Mouse (Mus musculus): ENCODE data around the gene Rabggta. TPM values are rescaled to one million over a fixed set of nuclear protein-coding genes. Genes with fewer than 3 reads are reported as not detected.

The Rabggta gene
- polyA plus RNA-seq (2015; fragmentation: Nextera tagmentation; extraction: Ambion mirVana): 36.3 and 37.1 TPM in 2 replicates

- H3K4me1 ChIP-seq (ENCODE audit: control insufficient read depth, insufficient read depth, low read length): peaks cover 4% of the 10 kb centered on the region; the same call in 1 of the 2 replicates
- H3K9ac ChIP-seq (ENCODE audit: low read length): peak within 1 kb of the TSS; percentile 92
- under 1% methylated on average over 50 of the region's 50 CpGs for WGBS
- peak within 1 kb of the TSS; percentile 92 for H3K4me3 ChIP-seq (replicated peaks; ENCODE audit: low read length)
- no peaks in the 10 kb centered on the region for H3K27me3 ChIP-seq (ENCODE audit: control insufficient read depth, insufficient read depth, low read length)
- no peaks in the 10 kb centered on the region for H3K36me3 ChIP-seq (ENCODE audit: control insufficient read depth, insufficient read depth, low read length)
- H3K9me3 ChIP-seq (replicated peaks; ENCODE audit: control insufficient read depth, low read length): no peaks in the 10 kb centered on the region
- peak within 1 kb of the TSS; percentile 90 for H3K27ac ChIP-seq (ENCODE audit: low read length)
- H3K4me2 ChIP-seq (ENCODE audit: low read depth, low read length): peak within 1 kb of the TSS; percentile 87
- peak; percentile 95 for ATAC-seq (ENCODE audit: insufficient read depth, low FRiP score)
These were observed at the start of gene Rabggta for GRCm38 (mm10) chr14:55721700-55722437. Gene Rabggta, minus strand, starts transcription at chr14:55722263.

DNA sequence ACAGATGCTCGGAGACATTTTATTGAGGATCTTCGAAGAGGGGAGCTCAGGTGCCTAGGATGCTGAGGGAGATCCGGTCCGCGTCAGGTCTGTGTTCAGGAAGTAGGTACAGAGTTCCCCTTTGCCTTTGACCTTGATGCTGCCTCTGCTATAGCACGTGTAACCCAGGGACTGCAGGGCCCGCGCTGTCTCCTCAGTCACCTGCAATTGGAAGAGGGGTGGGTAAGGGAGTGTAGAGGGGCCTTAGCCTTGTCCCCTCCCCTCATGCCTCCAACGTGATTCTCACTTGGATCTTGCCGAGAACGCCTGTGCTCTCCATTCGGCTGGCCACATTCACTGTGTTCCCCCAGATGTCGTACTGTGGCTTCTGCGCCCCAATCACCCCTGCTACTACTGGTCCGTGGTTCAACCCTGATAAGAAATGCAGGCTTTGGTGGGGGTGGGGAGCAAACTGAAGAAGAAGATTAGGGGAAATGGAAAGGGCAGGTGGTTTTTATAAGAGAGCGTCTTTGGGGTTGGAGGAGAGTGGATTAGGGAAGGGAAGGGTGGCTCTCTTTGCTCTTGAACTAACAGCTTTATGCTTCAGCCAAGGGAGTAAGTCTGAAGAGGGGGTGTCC, 47.1 kb upstream of the Rabggta start:
- Histone ChIP-seq H3K27me3 (ENCODE audit: control insufficient read depth, insufficient read depth, low read length) (peaks cover 18% of the 10 kb centered on the region), H3K9ac (ENCODE audit: low read length) (no peak overlapping the region), H3K36me3 (ENCODE audit: control insufficient read depth, insufficient read depth, low read length) (no peaks in the 10 kb centered on the region), H3K4me3 (replicated peaks; ENCODE audit: low read length) (no peak overlapping the region), H3K4me1 (ENCODE audit: control insufficient read depth, insufficient read depth, low read length) (peaks cover 6% of the 10 kb centered on the region; the same call in 1 of the 2 replicates), H3K4me2 (ENCODE audit: low read depth, low read length) (no peak overlapping the region), H3K27ac (ENCODE audit: low read length) (no peak overlapping the region), H3K9me3 (replicated peaks; ENCODE audit: control insufficient read depth, low read length) (no peaks in the 10 kb centered on the region)
- no peak for ATAC-seq (ENCODE audit: insufficient read depth, low FRiP score)
- 72% methylated on average over 16 of the region's 16 CpGs for WGBS

GRCm38 (mm10) chr14:55768555-55768954, 46.5 kb upstream of the Rabggta start:
- no peaks in the 10 kb centered on the region for H3K36me3 ChIP-seq (ENCODE audit: control insufficient read depth, insufficient read depth, low read length)
- no peak overlapping the region for H3K4me2 ChIP-seq (ENCODE audit: low read depth, low read length)
- ATAC-seq (ENCODE audit: insufficient read depth, low FRiP score): no peak
- 87% methylated on average over 6 of the region's 6 CpGs for WGBS
- peaks cover 20% of the 10 kb centered on the region for H3K27me3 ChIP-seq (ENCODE audit: control insufficient read depth, insufficient read depth, low read length)
- H3K9me3 ChIP-seq (replicated peaks; ENCODE audit: control insufficient read depth, low read length): no peaks in the 10 kb centered on the region
- H3K9ac ChIP-seq (ENCODE audit: low read length): no peak overlapping the region
- peaks cover 6% of the 10 kb centered on the region; the same call in 1 of the 2 replicates for H3K4me1 ChIP-seq (ENCODE audit: control insufficient read depth, insufficient read depth, low read length)
- H3K4me3 ChIP-seq (replicated peaks; ENCODE audit: low read length): no peak overlapping the region
- H3K27ac ChIP-seq (ENCODE audit: low read length): no peak overlapping the region

- peak overlapping the region; percentile 80 for H3K4me2 ChIP-seq (ENCODE audit: low read depth, low read length)
- peak overlapping the region; percentile 47 for H3K4me3 ChIP-seq (replicated peaks; ENCODE audit: low read length)
- H3K27me3 ChIP-seq (ENCODE audit: control insufficient read depth, insufficient read depth, low read length): peaks cover 20% of the 10 kb centered on the region
- H3K9me3 ChIP-seq (replicated peaks; ENCODE audit: control insufficient read depth, low read length): no peaks in the 10 kb centered on the region
- no peak overlapping the region for H3K27ac ChIP-seq (ENCODE audit: low read length)
- peak overlapping the region; percentile 72 for H3K9ac ChIP-seq (ENCODE audit: low read length)
- peaks cover 8% of the 10 kb centered on the region; the same call in 1 of the 2 replicates for H3K4me1 ChIP-seq (ENCODE audit: control insufficient read depth, insufficient read depth, low read length)
- WGBS: 10% methylated on average over 52 of the region's 52 CpGs
- ATAC-seq (ENCODE audit: insufficient read depth, low FRiP score): peak; percentile 48; the same call in 1 of the 2 replicates
- no peaks in the 10 kb centered on the region for H3K36me3 ChIP-seq (ENCODE audit: control insufficient read depth, insufficient read depth, low read length)
These were observed 45.7 kb upstream of the Rabggta start for GRCm38 (mm10) chr14:55767519-55768414.

- Histone ChIP-seq H3K4me3 (replicated peaks; ENCODE audit: low read length) (no peak within 1 kb of the TSS), H3K4me2 (ENCODE audit: low read depth, low read length) (no peak within 1 kb of the TSS), H3K36me3 (ENCODE audit: control insufficient read depth, insufficient read depth, low read length) (no peaks in the 10 kb centered on the region), H3K4me1 (ENCODE audit: control insufficient read depth, insufficient read depth, low read length) (peaks cover 13% of the 10 kb centered on the region), H3K27ac (ENCODE audit: low read length) (peak within 1 kb of the TSS; percentile 27; the same call in 1 of the 2 replicates), H3K9me3 (replicated peaks; ENCODE audit: control insufficient read depth, low read length) (no peaks in the 10 kb centered on the region), H3K9ac (ENCODE audit: low read length) (no peak within 1 kb of the TSS), H3K27me3 (ENCODE audit: control insufficient read depth, insufficient read depth, low read length) (peaks cover 33% of the 10 kb centered on the region)
- 59% methylated on average over 4 of the region's 4 CpGs for WGBS
- ATAC-seq (ENCODE audit: insufficient read depth, low FRiP score): no peak
These were observed 43.6 kb upstream of the Rabggta start, which contains the start of gene Ltb4r1 for GRCm38 (mm10) chr14:55765696-55766095. Gene Ltb4r1, plus strand, starts transcription at chr14:55765962.

GRCm38 (mm10) chr14:55763166-55763565, 41.1 kb upstream of the Rabggta start:
- 49% methylated on average over 7 of the region's 7 CpGs for WGBS
- peak overlapping the region; percentile 68 for H3K27ac ChIP-seq (ENCODE audit: low read length)
- ATAC-seq (ENCODE audit: insufficient read depth, low FRiP score): no peak
- peaks cover 18% of the 10 kb centered on the region for H3K4me1 ChIP-seq (ENCODE audit: control insufficient read depth, insufficient read depth, low read length)
- H3K27me3 ChIP-seq (ENCODE audit: control insufficient read depth, insufficient read depth, low read length): peaks cover 29% of the 10 kb centered on the region
- H3K9ac ChIP-seq (ENCODE audit: low read length): 0 out of 2 replicates have a peak overlapping the region, but pooled peaks have one; percentile 90
- no peaks in the 10 kb centered on the region for H3K9me3 ChIP-seq (replicated peaks; ENCODE audit: control insufficient read depth, low read length)
- H3K36me3 ChIP-seq (ENCODE audit: control insufficient read depth, insufficient read depth, low read length): no peaks in the 10 kb centered on the region
- peak overlapping the region; percentile 77 for H3K4me2 ChIP-seq (ENCODE audit: low read depth, low read length)
- no peak overlapping the region for H3K4me3 ChIP-seq (replicated peaks; ENCODE audit: low read length)

DNA sequence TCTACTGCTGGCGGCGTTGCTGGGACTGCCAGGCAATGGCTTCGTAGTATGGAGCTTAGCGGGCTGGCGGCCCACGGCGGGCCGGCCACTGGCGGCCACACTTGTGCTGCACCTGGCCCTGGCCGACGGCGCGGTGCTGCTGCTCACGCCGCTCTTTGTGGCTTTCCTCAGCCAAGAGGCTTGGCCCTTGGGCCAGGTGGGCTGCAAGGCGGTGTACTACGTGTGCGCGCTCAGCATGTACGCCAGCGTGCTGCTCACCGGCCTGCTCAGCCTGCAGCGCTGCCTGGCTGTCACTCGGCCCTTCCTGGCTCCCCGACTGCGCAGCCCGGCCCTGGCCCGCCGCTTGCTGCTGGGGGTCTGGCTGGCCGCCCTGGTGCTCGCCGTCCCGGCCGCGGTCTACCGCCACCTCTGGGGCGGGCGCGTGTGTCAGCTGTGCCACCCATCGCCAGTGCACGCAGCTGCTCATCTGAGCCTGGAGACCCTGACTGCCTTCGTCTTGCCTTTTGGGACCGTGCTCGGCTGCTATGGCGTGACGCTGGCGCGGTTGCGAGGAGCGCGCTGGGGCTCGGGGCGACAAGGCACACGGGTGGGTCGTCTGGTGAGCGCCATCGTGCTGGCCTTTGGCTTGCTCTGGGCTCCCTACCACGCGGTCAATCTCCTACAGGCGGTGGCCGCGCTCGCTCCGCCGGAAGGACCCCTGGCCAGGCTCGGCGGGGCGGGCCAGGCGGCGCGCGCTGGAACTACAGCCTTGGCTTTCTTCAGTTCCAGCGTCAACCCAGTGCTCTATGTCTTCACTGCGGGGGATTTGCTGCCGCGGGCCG, 40.1 kb upstream of the Rabggta start:
- under 1% methylated on average over 77 of the region's 77 CpGs for WGBS
- peaks cover 26% of the 10 kb centered on the region for H3K27me3 ChIP-seq (ENCODE audit: control insufficient read depth, insufficient read depth, low read length)
- H3K9ac ChIP-seq (ENCODE audit: low read length): peak overlapping the region; percentile 90
- H3K4me3 ChIP-seq (replicated peaks; ENCODE audit: low read length): peak overlapping the region; percentile 47
- peaks cover 17% of the 10 kb centered on the region for H3K4me1 ChIP-seq (ENCODE audit: control insufficient read depth, insufficient read depth, low read length)
- H3K4me2 ChIP-seq (ENCODE audit: low read depth, low read length): peak overlapping the region; percentile 77
- H3K27ac ChIP-seq (ENCODE audit: low read length): peak overlapping the region; percentile 68
- no peaks in the 10 kb centered on the region for H3K9me3 ChIP-seq (replicated peaks; ENCODE audit: control insufficient read depth, low read length)
- no peaks in the 10 kb centered on the region for H3K36me3 ChIP-seq (ENCODE audit: control insufficient read depth, insufficient read depth, low read length)
- peak; percentile 59; the same call in 1 of the 2 replicates for ATAC-seq (ENCODE audit: insufficient read depth, low FRiP score)

- H3K4me1 ChIP-seq (ENCODE audit: control insufficient read depth, insufficient read depth, low read length): peaks cover 17% of the 10 kb centered on the region
- H3K27ac ChIP-seq (ENCODE audit: low read length): peak within 1 kb of the TSS; percentile 68; the same call in 1 of the 2 replicates
- ATAC-seq (ENCODE audit: insufficient read depth, low FRiP score): no peak
- H3K4me2 ChIP-seq (ENCODE audit: low read depth, low read length): peak within 1 kb of the TSS; percentile 77
- no peaks in the 10 kb centered on the region for H3K9me3 ChIP-seq (replicated peaks; ENCODE audit: control insufficient read depth, low read length)
- peaks cover 24% of the 10 kb centered on the region for H3K27me3 ChIP-seq (ENCODE audit: control insufficient read depth, insufficient read depth, low read length)
- H3K4me3 ChIP-seq (replicated peaks; ENCODE audit: low read length): peak within 1 kb of the TSS; percentile 47
- 71% methylated on average over 6 of the region's 6 CpGs for WGBS
- H3K36me3 ChIP-seq (ENCODE audit: control insufficient read depth, insufficient read depth, low read length): no peaks in the 10 kb centered on the region
- peak within 1 kb of the TSS; percentile 90 for H3K9ac ChIP-seq (ENCODE audit: low read length)
These were observed 39.1 kb upstream of the Rabggta start, which contains the start of gene Ltb4r2 for GRCm38 (mm10) chr14:55761163-55761562. Gene Ltb4r2, plus strand, starts transcription at chr14:55761428.

All from stomach, embryonic 16.5 days (tissue).